ENCODE assay signal across 16 mouse cellular contexts in genomic region chr4:141268350-141268749, GRCm38 (mm10). TPM values are rescaled to one million over a fixed set of nuclear protein-coding genes. Genes with fewer than 3 reads are reported as not detected.
DNase-seq lines count a peak whose midpoint lies in the region; ATAC-seq and TF ChIP-seq lines count a peak whose summit lies in the region.
"Had no signal": no experiment of that assay in that cellular context is flagged by ENCODE, and none has a peak within 500 bp of the region (broad histone marks: within the 10 kb centered on the region; RNA-seq: fewer than 3 reads in every experiment).

No protein-coding gene starts in this region.

- no peak overlapping the region for H3K4me3 ChIP-seq in forebrain, postnatal 0 days (ENCODE audit: low read depth, low read length)
- H3K4me3 ChIP-seq in forebrain, embryonic 15.5 days = no peak overlapping the region
- no peak overlapping the region for H3K4me3 ChIP-seq in liver, embryonic 14.5 days (ENCODE audit: insufficient read depth in 1 of 2, low read depth in 2 of 2, low read length in 2 of 2)
- H3K4me3 ChIP-seq: embryonic facial prominence, embryonic 10.5 days; erythroblast, embryonic 14.5 days; heart, embryonic 12.5 days; limb, embryonic 12.5 days; midbrain, embryonic 12.5 days; stomach, embryonic 15.5 days had no signal

- H3K27me3 ChIP-seq in forebrain, postnatal 0 days (ENCODE audit: insufficient read depth, low read length) = no peaks in the 10 kb centered on the region
- H3K27me3 ChIP-seq in forebrain, embryonic 15.5 days = no peaks in the 10 kb centered on the region
- H3K27me3 ChIP-seq in liver, embryonic 14.5 days (ENCODE audit: control insufficient read depth, insufficient read depth, low read length) = no peaks in the 10 kb centered on the region; the same call in 1 of the 2 replicates
- H3K27me3 ChIP-seq: heart, embryonic 12.5 days; stomach, embryonic 15.5 days had no signal

- H3K9me3 ChIP-seq in forebrain, postnatal 0 days (ENCODE audit: low read length) = no peaks in the 10 kb centered on the region
- no peaks in the 10 kb centered on the region for H3K9me3 ChIP-seq in forebrain, embryonic 15.5 days
- H3K9me3 ChIP-seq in liver, embryonic 14.5 days (ENCODE audit: control insufficient read depth, low read length) = no peaks in the 10 kb centered on the region
- H3K9me3 ChIP-seq: embryonic facial prominence, embryonic 10.5 days; G1E; heart, embryonic 12.5 days; midbrain, embryonic 12.5 days; stomach, embryonic 15.5 days had no signal

- 83% methylated on average over 4 of the region's 4 CpGs for WGBS in forebrain, postnatal 0 days
- 85% methylated on average over 4 of the region's 4 CpGs for WGBS in forebrain, embryonic 15.5 days
- 45% methylated on average over 4 of the region's 4 CpGs for WGBS in liver, embryonic 14.5 days (ENCODE audit: insufficient replicate concordance)

- no peak overlapping the region for H3K9ac ChIP-seq in forebrain, postnatal 0 days
- no peak overlapping the region for H3K9ac ChIP-seq in forebrain, embryonic 15.5 days (replicated peaks)
- no peak overlapping the region for H3K9ac ChIP-seq in liver, embryonic 14.5 days (replicated peaks)
- H3K9ac ChIP-seq: heart, embryonic 12.5 days; limb, embryonic 12.5 days; midbrain, embryonic 12.5 days; stomach, embryonic 15.5 days had no signal

- H3K36me3 ChIP-seq in forebrain, postnatal 0 days (ENCODE audit: insufficient read depth) = no peaks in the 10 kb centered on the region
- no peaks in the 10 kb centered on the region for H3K36me3 ChIP-seq in forebrain, embryonic 15.5 days
- H3K36me3 ChIP-seq in liver, embryonic 14.5 days (replicated peaks; ENCODE audit: control insufficient read depth, insufficient read depth, low read depth) = no peaks in the 10 kb centered on the region
- H3K36me3 ChIP-seq: embryonic facial prominence, embryonic 10.5 days; G1E; heart, embryonic 12.5 days; limb, embryonic 12.5 days; midbrain, embryonic 12.5 days; stomach, embryonic 15.5 days had no signal

- no peak for DNase-seq in forebrain, postnatal 0 days
- DNase-seq in liver, embryonic 14.5 days (ENCODE audit: low read depth in 3 of 3, low spot score in 3 of 3) = no peak
- no peak for DNase-seq in liver
- peak; percentile 68 for DNase-seq in ES-CJ7 (ENCODE audit: low read depth, low spot score)
- peak; percentile 35 for DNase-seq in naive thymus-derived CD4-positive, alpha-beta T cell, adult 2 months (ENCODE audit: low read depth)
- no peak for DNase-seq in heart, adult 18-20 months

- TF ChIP-seq EP300 in liver, embryonic 14.5 days (IDR thresholded peaks at IDR 0.05; ENCODE audit: low read depth) = no peak

- H3K27ac ChIP-seq in forebrain, postnatal 0 days (ENCODE audit: low read depth, low read length) = no peak overlapping the region
- no peak overlapping the region for H3K27ac ChIP-seq in forebrain, embryonic 15.5 days (replicated peaks)
- no peak overlapping the region for H3K27ac ChIP-seq in liver, embryonic 14.5 days
- H3K27ac ChIP-seq: embryonic facial prominence, embryonic 10.5 days; limb, embryonic 12.5 days; macrophage; midbrain, embryonic 12.5 days; stomach, embryonic 15.5 days had no signal

- H3K4me2 ChIP-seq in forebrain, postnatal 0 days (ENCODE audit: low read depth) = no peak overlapping the region
- no peak overlapping the region for H3K4me2 ChIP-seq in forebrain, embryonic 15.5 days (replicated peaks)
- H3K4me2 ChIP-seq in liver, embryonic 14.5 days (ENCODE audit: low read depth) = no peak overlapping the region
- H3K4me2 ChIP-seq: heart, embryonic 12.5 days; limb, embryonic 12.5 days; midbrain, embryonic 12.5 days; stomach, embryonic 15.5 days had no signal

- peak; percentile 27 for TF ChIP-seq CTCF in forebrain, postnatal 0 days (IDR thresholded peaks at IDR 0.05; ENCODE audit: low read depth)
- TF ChIP-seq CTCF in liver, embryonic 14.5 days (IDR thresholded peaks at IDR 0.05; ENCODE audit: low read depth) = peak; percentile 49; the same call in 1 of the 2 replicates

- no peaks in the 10 kb centered on the region for H3K4me1 ChIP-seq in forebrain, postnatal 0 days (ENCODE audit: insufficient read depth)
- peaks cover 3% of the 10 kb centered on the region for H3K4me1 ChIP-seq in forebrain, embryonic 15.5 days
- no peaks in the 10 kb centered on the region for H3K4me1 ChIP-seq in liver, embryonic 14.5 days (replicated peaks; ENCODE audit: control insufficient read depth in 2 of 2, insufficient read depth in 2 of 2, low read length in 1 of 2)

- ATAC-seq in forebrain, postnatal 0 days = no peak
- ATAC-seq in forebrain, embryonic 15.5 days (replicated peaks) = no peak
- no peak for ATAC-seq in liver, embryonic 14.5 days (ENCODE audit: insufficient read depth)
- no peak for ATAC-seq in inflammation-experienced regulatory T-cells, adult 6 months

RNA-seq across cellular contexts. Expression of gene Arhgef19, which starts 29.1 kb away (rescaled TPM):
- total RNA-seq in forebrain, postnatal 0 days (2014; rRNA removed) = 0.95 and 1.6 TPM in 2 replicates
- 0.52 and 0.90 TPM in 2 replicates for polyA plus RNA-seq in forebrain, postnatal 0 days (2015; fragmentation: Nextera tagmentation; extraction: Ambion mirVana)
- 1.3 TPM in 2 replicates for polyA plus RNA-seq in forebrain, embryonic 15.5 days (2015; fragmentation: Nextera tagmentation; extraction: Ambion mirVana)
- polyA plus RNA-seq in liver, embryonic 14.5 days (2012; rRNA removed) = 0.88 and 0.92 TPM in 2 replicates
- 0.57 and 0.72 TPM in 2 replicates for polyA plus RNA-seq in liver, embryonic 14.5 days (2014; fragmentation: Nextera tagmentation; extraction: Ambion mirVana)
- polyA plus RNA-seq in inflammation-experienced regulatory T-cells, adult 6 months (2017; shearing (Covaris generic)) = not detected
- total RNA-seq in heart, adult 18-20 months (2021) = 10 to 100 TPM; 28.3 to 31.3 TPM
- total RNA-seq: G1E had no signal
- polyA plus RNA-seq: G1E, macrophage had no signal

RNA-seq across cellular contexts. Expression of gene Epha2, which starts 32.7 kb away (rescaled TPM):
- 1.2 and 1.4 TPM in 2 replicates for total RNA-seq in forebrain, postnatal 0 days (2014; rRNA removed)
- polyA plus RNA-seq in forebrain, postnatal 0 days (2015; fragmentation: Nextera tagmentation; extraction: Ambion mirVana) = 0.33 and 0.39 TPM in 2 replicates
- 1.0 and 1.1 TPM in 2 replicates for polyA plus RNA-seq in forebrain, embryonic 15.5 days (2015; fragmentation: Nextera tagmentation; extraction: Ambion mirVana)
- 1.6 TPM in 2 replicates for polyA plus RNA-seq in liver, embryonic 14.5 days (2012; rRNA removed)
- 0.29 and 0.45 TPM in 2 replicates for polyA plus RNA-seq in liver, embryonic 14.5 days (2014; fragmentation: Nextera tagmentation; extraction: Ambion mirVana)
- not detected for polyA plus RNA-seq in inflammation-experienced regulatory T-cells, adult 6 months (2017; shearing (Covaris generic))
- total RNA-seq in heart, adult 18-20 months (2021) = 1 to 10 TPM; 6.2 to 6.6 TPM
- total RNA-seq: G1E had no signal
- polyA plus RNA-seq: erythroblast, embryonic 14.5 days; G1E had no signal

RNA-seq across cellular contexts. Expression of gene Rsg1, which starts 54.6 kb away (rescaled TPM):
- 4.5 and 6.9 TPM in 2 replicates for total RNA-seq in forebrain, postnatal 0 days (2014; rRNA removed)
- 3.7 and 5.2 TPM in 2 replicates for polyA plus RNA-seq in forebrain, postnatal 0 days (2015; fragmentation: Nextera tagmentation; extraction: Ambion mirVana)
- 8.4 and 10.9 TPM in 2 replicates for polyA plus RNA-seq in forebrain, embryonic 15.5 days (2015; fragmentation: Nextera tagmentation; extraction: Ambion mirVana)
- polyA plus RNA-seq in liver, embryonic 14.5 days (2012; rRNA removed) = 0.78 and 0.87 TPM in 2 replicates
- polyA plus RNA-seq in liver, embryonic 14.5 days (2014; fragmentation: Nextera tagmentation; extraction: Ambion mirVana) = 0.56 and 1.2 TPM in 2 replicates
- 1 to 10 TPM; 1.7 to 6.1 (median 3.3) TPM for polyA plus RNA-seq in inflammation-experienced regulatory T-cells, adult 6 months (2017; shearing (Covaris generic))
- 1 to 10 TPM in 1 of 2 experiments, under 1 TPM in 1; 0.52 to 1.2 TPM for total RNA-seq in heart, adult 18-20 months (2021)
- polyA plus RNA-seq: erythroblast, embryonic 14.5 days; macrophage had no signal

Comparison
In these comparisons a context has a peak if more than half of its experiments do, and no peak if none do; other contexts are left out.
1. DNase-seq: peak in ES-CJ7 (single experiment) and naive thymus-derived CD4-positive, alpha-beta T cell, adult 2 months (single experiment); none in forebrain, postnatal 0 days (single experiment), liver, embryonic 14.5 days (0 of 3), liver (single experiment) and heart, adult 18-20 months (0 of 2).